Mouse (Mus musculus) MEL-GATA-1-ER (cell line): ENCODE data around the gene Psmg4.

ENCODE experiments used
- DNase-seq: peaks from one replicate; pipeline ENCODE4 v3.0.0-alpha.2; 2012; ENCODE audit warnings: low read depth; ENCODE audit errors: extremely low read depth

Psmg4 gene

DNA sequence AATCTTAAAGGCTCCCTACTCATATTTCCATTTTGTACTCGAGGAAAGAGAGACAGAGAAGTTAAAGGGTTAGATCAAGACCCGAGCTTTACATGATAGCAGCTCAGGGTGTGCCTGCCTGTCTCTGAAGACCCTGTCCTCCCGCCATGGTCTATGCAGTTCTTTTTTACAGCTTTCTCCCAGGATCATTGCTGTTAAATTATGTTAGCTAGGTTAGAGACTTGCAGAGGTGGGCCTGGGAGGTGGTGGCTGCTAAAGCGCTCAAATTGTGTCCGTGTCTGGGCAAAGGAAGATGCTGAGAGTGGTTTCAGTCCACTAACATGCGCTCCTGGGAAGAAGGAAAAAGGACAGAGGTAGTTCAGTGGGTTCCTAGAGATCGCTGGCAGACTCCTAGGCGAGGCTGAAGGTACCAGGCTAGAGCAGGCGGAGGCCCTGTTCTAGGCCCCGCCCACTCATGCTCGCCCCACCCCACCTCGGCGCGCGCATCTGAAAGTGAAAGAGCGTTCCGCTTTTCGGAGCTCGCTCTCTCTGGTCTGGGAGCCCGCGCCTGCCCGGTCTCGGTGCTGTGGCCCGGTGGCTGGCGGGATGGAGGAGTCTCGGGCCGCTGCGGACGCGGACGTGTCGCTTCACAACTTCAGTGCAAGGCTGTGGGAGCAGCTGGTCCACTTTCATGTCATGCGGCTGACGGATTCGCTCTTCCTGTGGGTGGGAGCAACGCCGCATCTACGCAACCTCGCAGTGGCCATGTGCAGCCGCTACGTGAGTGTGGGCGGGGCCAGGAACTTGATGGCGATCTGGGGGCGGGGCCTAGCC is at the start of gene Psmg4:
Psmg4 (plus strand) TSS at position 474 of the 813 bp plus-strand sequence.
- peak; percentile 71 for DNase-seq

DNA sequence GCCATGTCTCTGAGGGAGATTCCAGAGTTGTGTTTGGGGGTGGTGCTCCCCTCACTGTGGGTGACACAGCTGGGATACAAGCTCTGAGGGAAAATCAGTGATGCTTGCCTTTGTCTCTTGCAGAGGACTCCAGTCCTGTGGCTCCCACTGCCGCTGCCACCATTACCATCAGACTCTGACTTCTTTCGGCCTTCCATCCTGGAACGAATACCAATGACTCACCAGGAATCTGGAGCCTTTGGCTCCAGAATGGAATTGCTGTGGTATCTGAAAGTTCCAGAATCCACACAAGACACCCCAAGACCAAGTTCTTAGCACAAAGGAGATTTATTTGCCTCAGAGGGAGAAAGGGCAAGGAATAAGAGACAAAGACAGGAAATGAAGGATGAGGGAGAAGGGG is 49.7 kb upstream of the Psmg4 start:
- no peak for DNase-seq

DNA sequence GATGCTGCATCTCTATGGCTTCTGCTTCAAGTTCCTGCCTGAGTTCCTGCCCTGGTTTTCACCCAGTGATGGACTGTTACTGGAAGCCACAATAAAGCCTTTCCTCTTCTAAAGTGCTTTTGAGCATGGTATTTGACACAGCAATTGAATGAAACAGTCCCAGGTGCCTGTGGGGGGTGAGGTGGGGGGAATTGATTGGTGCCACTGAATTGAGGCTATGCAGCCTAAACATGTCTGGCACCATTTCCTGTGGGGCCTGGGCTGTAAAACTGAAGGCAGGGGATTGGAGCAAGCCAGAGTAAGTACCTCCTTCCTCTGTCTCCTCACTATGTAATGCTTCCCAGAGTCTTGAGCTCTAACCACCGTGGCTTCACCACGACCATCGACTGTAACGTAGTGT is 48.1 kb upstream of the Psmg4 start:
- no peak for DNase-seq

DNA sequence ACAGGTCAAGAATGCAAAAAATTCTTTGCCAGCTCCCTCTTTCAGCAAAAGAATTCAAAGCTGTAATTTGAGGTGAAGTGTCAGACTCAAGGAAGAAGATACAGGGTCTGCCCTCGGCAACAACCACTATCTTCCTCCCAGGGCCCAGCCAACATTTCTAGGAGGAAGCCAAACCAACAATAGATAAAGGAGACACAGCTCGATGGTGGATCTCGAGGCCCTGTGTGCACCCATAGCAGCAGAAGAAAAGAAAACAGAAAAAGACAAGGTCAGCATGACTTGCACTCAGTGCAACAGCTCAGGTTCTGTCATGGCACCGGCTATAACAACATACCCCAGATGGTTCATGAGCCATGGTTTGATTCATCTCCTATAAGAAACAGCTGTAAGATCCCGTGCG is 46.3 kb upstream of the Psmg4 start:
- peak; percentile 52 for DNase-seq

DNA sequence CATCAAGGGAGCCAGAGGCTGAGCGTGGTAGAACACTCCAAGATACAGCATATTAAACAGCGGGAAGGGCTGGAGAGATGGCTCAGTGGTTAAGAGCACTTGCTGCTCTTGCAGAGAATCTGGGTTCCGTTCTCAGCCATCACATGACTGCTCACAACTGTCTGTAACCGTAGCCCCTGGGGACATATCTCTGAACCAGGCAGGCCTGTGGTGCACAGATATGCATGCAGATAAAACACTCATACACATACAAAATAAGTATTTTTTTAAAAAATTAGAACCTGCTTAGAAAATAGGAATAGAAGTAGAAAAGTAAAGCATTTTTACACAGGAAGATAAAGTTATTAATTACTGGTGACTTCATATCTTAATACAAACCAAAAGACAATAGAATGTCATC is 43.9 kb upstream of the Psmg4 start:
- DNase-seq = peak; percentile 58

DNA sequence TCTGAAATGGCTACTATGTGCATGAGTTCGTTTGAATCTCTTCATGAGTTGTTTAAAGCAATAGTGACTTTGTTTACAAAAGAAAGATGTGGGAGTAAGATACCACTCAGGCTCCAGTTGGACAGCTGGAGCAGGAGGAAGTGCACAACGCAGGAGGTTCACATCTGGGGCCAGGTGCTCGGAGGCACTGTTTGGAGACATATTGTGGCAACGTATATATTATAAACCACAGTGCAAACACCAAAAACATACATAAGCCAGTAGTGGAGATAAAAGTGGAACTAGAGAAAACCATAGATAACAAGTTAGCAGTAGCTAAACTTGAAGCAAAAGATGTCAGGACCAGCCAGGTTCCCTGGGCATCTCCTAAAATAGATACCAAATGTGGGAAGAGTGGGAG is 43.4 kb upstream of the Psmg4 start:
- no peak for DNase-seq

DNA sequence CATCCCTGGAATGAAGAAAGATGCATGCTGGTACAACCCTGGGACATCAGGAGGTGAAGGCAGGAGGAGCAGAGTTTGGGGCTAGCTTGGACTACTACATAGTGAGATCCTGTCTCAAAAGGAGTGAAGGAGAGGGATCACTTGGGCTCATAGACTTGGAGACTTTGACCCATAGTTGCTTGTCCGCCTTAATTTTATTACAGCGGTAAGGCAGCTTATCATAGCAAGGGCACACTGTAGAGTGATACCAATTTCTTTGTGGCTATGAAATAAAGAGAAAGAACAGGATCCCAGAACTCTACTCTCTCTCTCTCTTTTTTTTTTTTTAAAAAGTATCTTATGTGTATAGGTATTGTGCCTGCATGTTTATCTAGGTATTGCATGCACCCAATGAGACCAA is 42.2 kb upstream of the Psmg4 start:
- DNase-seq = no peak

DNA sequence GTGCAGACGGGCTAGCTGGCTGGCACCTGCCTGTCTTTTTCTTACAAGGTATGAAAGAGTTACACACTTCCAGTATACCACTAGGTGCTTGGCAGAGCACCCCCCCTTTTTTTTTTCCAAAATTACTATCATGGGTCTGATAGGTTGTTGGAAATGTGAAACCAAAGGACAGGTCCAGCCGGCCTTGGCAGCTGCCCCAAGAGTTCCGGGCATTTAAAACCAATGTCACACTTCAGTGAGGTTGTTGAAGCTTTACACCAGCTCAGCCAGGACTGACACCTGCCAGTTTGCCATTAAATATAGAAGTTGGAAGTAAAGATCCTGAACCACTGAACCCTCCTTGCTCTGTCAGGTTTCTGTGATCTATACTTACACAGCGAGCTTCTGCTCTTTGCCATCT is 37.1 kb upstream of the Psmg4 start:
- no peak for DNase-seq

DNA sequence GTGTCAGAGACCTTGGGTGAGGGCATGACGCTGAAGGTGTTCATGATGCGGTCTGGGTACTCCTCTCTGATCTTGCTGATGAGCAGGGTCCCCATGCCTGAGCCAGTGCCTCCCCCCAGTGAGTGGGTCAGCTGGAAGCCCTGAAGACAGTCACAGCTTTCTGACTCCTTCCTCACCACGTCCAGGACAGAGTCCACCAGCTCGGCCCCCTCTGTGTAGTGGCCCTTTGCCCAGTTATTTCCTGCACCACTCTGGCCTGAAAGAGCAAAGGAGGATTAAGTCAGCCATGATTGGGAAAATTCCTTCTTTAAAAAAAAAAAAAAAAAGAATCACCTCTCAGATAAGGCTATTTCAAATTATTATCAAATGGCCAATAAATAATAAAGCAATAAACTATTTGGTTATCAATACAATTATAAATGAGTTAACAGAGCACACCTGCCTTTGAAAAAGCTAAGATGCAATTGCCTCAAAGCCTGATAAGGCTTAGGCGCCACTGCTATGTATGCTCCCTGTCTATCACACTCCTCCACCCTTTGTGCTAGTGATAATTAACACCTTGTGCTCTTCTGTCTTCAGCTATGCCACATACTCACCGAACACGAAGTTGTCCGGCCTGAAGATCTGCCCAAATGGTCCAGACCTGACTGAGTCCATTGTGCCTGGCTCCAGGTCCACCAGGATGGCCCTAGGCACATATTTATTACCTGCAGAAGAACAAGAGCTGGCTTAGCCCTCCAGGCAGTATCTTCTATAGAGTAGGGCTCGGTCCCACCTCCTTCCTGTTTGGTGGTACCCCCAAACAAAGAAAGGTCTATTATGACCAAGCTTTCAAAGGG is 34.3 kb upstream of the Psmg4 start:
- DNase-seq = no peak

DNA sequence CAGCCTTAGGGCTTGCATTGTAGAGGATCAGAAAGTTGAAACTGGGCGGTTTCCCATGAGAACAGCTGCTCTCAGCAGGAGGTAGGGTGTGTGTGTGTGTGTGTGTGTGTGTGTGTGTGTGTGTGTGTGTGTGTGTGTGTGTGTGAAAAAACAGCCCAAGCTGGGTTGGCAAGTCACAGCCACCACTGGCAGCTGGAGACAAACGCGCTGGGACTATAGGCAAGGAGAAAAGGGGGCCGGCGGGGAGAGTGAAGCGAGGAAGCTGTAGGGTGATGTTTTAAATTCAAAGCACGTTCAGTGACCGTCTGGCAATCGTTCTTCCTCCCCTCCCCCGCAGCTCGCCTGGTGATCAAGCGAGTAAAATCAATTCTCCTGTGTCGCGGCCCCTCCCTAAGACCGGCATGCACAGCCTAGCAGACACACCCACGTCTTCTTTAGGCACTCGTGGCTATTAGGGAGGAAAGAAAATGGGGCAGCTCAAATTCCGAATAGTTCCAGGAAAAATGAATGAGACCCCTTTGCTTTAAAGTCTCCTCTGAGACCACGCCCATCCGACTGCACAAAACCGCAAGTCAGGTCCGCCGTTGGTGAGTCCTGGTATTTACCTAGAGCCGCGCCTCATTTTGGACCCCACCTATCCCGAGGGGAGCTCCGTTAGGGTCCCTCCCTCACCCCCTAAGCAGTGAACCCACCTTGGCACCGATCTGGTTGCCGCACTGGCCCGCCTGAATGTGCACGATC is 33.1 kb upstream of the Psmg4 start:
- no peak for DNase-seq

DNA sequence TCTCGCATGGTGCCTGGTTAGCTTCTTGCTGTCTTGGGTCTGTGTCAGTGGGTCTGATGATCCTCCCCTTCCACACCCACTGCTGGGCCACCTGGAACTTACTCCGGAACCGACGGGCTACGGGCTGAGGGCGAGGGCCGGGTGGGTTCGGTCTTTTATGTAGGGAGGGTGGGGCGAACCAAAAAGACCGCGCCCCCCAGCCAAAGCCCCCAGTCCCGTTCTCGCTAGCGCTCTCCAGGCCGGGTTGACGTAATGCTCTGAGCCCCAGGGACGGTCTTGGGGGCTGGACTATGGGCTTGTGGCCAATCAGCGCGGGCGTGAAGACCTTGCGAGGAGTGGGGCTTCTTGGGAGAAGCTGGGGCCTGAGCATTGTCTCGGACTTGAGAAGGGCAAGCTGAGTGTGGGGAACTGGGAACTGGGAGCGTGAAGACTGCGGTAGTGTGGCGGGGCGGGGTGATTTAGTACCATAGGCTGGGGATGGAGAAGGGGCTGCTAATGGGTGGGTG is 32.5 kb upstream of the Psmg4 start, which contains the start of gene Tubb2b:
Tubb2b (minus strand) TSS at position 241 of the 506 bp plus-strand sequence.
- DNase-seq = peak; percentile 75

DNA sequence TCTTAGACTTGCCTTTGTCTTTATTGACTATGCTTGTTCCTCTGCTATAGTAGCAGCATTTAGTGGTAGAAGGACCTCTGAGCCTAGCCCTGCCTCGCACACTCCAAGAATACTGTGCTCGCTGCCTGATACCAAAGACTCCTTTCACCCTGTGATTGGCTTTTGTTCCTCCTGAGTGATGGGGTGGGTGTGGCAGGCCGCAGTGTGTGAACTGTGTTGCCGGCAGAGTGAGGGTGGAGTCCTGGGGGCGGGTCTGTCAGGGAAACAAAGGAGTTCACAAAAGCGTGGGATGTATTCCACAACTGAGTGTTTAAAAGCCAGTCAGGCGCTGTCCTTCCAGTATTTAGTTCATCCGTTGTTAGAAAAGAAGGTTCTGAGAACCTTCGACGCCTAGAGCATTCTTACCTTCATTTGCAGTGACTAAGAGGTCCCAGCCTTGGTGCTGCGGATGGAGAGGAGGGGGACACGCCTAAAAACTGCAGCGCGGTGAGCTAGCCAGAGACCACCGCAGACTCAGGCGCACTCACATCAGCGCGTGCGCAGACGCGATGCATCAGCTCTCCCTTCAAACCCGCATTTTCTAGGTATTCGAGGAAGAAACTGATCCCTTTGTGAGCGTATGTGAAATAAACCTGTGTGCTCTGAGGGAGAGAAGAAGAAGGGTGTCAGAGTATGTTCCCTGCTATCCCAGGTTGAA is 31.6 kb upstream of the Psmg4 start:
- DNase-seq = peak; percentile 63

DNA sequence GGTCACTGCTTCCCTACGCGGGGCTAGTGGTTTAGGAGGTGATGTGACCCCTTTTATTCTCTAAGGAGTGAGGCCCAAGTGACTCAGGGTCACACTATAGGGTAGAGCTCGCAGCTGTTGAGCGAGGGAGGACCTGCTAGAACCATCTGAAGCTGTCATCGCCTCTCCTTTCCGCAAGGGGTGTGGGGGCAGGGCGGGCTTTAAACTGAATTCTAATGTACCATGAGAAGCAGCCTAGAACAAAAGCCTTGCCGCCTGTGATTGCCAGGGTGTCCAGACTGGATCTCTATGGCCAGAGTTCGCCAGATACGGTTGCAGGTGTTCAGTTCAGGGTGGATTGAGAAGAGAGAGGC is 31.1 kb upstream of the Psmg4 start:
- DNase-seq = no peak

DNA sequence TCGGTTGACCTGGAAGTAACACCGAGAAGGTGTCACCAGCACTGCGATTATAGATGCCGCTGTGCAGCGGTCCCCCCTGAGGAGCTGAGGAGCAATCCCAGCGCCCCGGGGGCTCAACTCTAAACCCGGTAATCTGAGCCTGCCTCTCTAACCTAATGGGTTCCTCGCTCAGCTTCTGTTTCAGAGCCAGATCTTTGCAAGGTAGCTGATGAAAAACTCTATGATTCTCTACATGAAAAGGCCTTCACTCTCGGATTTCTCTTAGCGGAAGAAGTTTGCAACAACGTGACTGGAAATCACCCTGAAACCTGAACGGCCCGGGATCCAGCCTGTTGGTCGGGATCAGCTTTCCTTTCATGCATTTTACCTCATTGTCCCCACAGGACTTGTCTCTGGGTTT is 30.5 kb upstream of the Psmg4 start:
- DNase-seq = no peak

DNA sequence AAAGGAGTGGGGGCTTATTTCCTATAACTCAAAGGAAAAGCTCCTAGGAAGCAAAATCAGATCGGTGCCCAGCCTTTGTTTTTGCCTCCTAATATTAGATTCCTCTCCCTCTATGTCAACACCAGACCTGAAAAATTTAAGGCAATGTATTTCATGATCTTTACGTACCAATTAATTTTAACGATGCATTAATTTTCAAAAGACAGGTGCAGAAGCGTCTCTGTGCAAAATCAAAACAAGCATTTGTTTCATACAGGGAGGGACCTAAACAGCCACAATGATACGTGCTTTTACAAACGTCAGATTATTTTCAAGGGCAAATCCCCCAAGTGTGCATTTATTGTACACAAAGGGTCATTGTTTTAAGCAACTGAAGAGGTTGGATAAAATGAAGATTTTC is 29.9 kb upstream of the Psmg4 start:
- DNase-seq = no peak

DNA sequence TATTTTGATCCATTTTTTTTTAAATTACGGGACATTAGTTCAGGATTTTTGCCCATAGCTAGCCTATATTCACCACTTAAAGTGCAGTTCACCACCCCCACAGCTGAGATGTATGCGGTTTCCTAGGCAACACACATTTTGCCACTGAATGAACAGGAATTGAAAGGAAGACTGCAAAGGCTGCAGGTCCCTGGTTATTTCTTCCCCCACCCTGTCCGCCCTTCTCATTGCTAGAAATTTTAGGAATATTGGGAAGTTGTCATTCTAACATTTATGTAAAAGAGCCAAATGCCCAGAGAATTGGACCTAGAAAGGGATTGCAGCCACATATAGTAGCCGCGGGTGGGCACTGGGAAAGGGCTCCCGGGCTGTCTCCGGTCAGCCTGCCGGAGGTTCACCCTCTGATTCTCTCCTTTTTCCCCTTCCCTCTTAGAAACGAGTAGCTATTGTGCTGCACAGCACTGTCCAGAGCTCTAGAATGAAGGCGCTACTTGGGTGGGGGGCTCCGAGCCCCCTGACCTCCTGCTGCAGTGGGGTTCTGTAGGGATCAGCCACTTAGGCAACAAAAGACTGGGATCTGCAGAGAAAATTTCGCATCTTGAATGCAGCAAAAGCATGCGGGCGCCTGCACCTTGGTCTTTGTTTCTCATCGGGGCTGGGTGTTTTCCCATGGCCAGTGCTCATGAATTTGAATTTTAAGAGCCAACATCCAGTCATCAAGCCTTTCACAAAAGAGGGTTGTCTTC is 29.3 kb upstream of the Psmg4 start:
- DNase-seq = no peak

DNA sequence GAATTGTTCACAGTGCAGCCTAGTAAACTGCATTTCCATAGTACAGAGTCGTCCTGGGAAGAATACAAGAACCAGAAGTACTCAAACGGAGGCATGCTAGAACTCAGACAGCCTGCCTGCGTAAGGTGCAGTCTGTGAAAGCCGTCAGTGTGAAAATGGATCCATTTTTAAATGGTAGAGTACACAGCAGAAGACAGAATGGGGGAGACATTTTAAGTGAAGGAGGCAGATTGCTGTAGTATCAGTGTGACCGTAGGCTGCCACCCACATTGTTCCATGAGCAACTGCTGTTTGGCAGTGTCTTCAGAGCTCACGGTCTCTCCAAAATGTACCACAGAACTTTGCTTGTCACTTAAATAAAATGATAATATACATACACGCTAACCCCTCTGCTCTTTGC is 28.5 kb upstream of the Psmg4 start:
- DNase-seq = no peak

DNA sequence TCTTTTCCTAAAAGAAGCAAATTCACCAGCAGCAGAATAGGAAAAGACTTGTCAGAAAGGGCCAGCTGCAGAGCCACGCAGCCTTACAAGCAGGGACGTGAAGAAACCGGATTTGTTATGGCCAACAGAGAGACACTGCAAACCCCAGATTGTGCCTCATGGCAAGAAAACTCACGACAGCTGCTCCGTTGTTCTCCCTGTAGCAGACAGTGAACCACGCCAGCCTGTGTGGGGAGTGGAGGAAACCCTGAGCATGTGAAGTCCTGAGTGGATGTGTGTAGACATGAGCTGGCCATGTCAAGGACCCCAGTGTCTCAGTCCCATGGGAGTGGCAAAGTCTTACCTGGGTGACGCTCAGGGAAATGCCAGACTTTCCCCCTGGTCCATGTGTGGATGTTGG is 26.2 kb upstream of the Psmg4 start:
- DNase-seq = no peak

DNA sequence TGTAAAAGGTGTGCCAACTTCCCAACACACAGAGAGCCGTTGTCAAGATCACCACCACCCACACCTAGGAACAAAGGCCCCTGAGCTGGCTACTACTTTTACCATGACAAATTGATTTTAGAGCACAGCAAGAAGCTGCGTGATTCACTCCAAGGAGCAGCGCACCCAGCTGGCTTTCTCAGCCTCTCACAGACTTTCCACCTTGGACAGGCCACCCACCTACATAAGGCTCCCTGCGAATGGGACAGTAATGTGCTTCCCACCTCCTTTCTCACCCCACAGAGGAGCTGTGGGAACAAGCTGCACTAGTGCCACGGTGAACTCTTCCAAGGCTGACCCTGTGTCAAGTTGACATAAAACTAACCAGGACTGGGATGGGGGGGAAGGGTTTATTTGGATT is 19.4 kb upstream of the Psmg4 start:
- no peak for DNase-seq

DNA sequence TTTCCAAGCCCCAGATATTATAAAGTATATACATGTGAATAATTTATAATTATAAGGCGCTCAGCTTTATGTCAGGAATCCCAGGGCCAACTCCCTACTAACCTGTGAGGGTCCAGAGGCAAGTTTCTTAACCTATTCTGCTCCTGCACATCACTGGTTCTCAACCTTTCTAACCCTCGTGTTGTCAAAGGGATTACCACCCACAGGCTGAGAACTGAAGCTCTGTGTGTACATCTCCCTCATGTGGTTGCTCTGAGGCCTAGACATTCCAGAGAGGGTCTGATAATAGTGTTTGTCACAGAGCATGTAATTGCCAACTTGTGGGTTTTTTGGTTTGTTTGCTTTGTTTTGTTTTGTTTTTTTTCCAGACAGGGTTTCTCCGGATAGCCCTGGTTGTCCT is 15.8 kb upstream of the Psmg4 start:
- no peak for DNase-seq

DNA sequence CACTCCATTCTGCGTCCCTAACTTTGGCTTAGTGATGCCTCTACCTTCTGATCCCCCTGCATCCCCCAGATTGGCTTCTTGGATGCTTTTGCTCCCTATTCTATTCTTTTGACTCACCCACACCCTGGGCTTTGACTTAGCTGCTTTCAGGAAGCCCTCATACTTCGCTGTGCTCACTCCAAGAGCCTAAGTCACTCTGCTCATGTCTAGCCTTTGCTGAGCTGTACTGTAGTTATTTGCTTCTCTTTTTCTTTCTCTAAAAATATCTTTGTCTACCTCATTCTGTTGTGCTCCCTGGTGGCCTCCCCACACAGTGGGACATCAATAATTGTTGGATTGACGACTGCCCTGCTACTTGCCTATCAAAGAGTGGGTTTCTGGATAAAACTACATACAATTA is 14.6 kb upstream of the Psmg4 start:
- DNase-seq = no peak
